Mouse (Mus musculus) splenic B cell, adult 2 months (primary cell): Measurements from ENCODE around the gene Abl2.
"Not testable (repeated sequence)": the region's sequence is repeated elsewhere in the genome, so short reads cannot be mapped to it uniquely, and the experiment has no call there.

ENCODE experiments used
- DNase-seq: peaks from one replicate; pipeline ENCODE4 v3.0.0-alpha.2; 2011; ENCODE audit warnings: low read depth, low spot score
- H3K27me3 ChIP-seq: 2 replicates; pipeline ENCODE4 v1.6.1; 2012; ENCODE audit warnings: mild to moderate bottlenecking, low read length, moderate library complexity, mixed read lengths; ENCODE audit not compliant: control insufficient read depth, poor library complexity, insufficient read depth, severe bottlenecking
- H3K36me3 ChIP-seq: 2 replicates; pipeline ENCODE4 v1.6.1; 2012; ENCODE audit warnings: mild to moderate bottlenecking, low read length, moderate library complexity, mixed read lengths; ENCODE audit not compliant: control insufficient read depth, poor library complexity, insufficient read depth, severe bottlenecking

Abl2 gene

GRCm38 (mm10) chr1:156660660-156661236 is 102.2 kb downstream of the Abl2 start:
- peak; percentile 34 for DNase-seq
- H3K36me3 ChIP-seq, H3K27me3 ChIP-seq: not testable (repeated sequence)

- Histone ChIP-seq H3K36me3 (peaks cover 8% of the 10 kb centered on the region), H3K27me3 (no peaks in the 10 kb centered on the region)
- DNase-seq, result no peak
Measured at GRCm38 (mm10) chr1:156665777-156666176, 107.2 kb downstream of the Abl2 start.

GRCm38 (mm10) chr1:156667141-156667926 is 108.7 kb downstream of the Abl2 start:
- Histone ChIP-seq H3K36me3 (peaks cover 12% of the 10 kb centered on the region), H3K27me3 (no peaks in the 10 kb centered on the region)
- no peak for DNase-seq

DNA sequence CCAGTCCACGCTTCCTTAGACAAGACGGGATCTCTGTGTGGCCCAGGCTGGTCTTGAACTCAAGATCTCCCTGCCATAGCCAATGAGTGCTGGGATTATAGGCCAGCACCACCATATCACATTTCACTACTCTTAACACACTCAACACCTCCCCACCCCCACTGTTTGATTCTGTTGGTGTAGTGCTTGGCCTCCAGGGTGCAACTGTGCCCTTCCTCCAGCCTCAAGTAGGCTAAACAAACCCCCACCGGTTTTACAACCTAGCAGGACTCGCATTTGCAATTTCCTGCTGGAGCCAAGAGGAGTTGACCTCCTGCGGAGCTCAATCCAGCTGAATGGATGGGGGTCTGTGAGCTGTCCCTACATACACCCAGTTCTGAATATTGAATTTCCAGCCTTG is 110.0 kb downstream of the Abl2 start:
- no peak for DNase-seq
- Histone ChIP-seq H3K36me3 (peaks cover 10% of the 10 kb centered on the region; the same call in 1 of the 2 replicates), H3K27me3 (no peaks in the 10 kb centered on the region)

- Histone ChIP-seq H3K27me3 (no peaks in the 10 kb centered on the region), H3K36me3 (peaks cover 10% of the 10 kb centered on the region; the same call in 1 of the 2 replicates)
- no peak for DNase-seq
Measured at GRCm38 (mm10) chr1:156669208-156669983, 110.8 kb downstream of the Abl2 start.

- H3K27me3 ChIP-seq, result no peaks in the 10 kb centered on the region
- DNase-seq, result no peak
- peaks cover 8% of the 10 kb centered on the region; the same call in 1 of the 2 replicates for H3K36me3 ChIP-seq
Measured at GRCm38 (mm10) chr1:156671921-156672320, 113.3 kb downstream of the Abl2 start.

DNA sequence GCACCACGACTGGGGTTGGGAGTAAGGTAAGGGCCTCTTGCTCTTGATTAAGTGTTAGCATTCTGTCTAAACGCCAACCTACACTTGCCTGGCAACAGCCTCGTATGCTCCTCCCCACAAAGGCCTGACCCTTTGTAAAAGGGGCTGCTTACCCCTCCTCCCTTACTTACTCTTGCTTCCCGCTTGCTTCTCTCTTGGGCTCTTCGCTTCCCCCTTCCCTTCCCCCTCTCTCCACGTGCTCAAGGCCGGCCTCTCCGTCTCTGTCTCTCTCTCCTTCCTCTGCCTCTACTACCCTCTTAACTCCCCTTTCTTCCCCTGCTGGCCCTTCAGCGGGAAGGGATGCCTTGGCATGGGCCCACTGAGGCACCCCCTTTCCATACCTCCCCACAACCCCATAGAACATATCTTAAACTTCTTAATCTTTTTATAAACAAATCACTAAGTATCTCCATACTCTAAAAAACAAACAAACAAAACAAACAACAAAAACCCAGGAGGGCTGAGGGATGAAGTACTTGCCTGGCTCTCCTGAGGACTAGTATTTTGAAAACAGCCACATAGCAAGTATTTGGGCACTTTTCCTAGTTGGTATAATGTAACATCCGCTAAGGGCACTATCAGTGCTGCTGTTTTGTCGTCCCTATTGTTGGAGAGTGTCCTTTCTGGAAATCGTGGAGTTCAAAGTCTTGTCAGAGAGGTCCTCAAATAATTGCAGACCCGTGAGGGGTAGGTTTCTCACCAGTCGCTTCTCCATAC is 114.3 kb downstream of the Abl2 start:
- H3K36me3 ChIP-seq, result peaks cover 7% of the 10 kb centered on the region; the same call in 1 of the 2 replicates
- peak; percentile 36 for DNase-seq
- no peaks in the 10 kb centered on the region for H3K27me3 ChIP-seq

GRCm38 (mm10) chr1:156673476-156674194 is 115.0 kb downstream of the Abl2 start:
- peaks cover 7% of the 10 kb centered on the region; the same call in 1 of the 2 replicates for H3K36me3 ChIP-seq
- peak; percentile 49 for DNase-seq
- no peaks in the 10 kb centered on the region for H3K27me3 ChIP-seq

- peak; percentile 88 for DNase-seq
Measured at GRCm38 (mm10) chr1:156674195-156675000, 115.8 kb downstream of the Abl2 start, which contains the start of gene Tor3a. Tor3a (minus strand) TSS chr1:156674356.

GRCm38 (mm10) chr1:156676171-156676570 is 117.6 kb downstream of the Abl2 start:
- H3K27me3 ChIP-seq, result no peaks in the 10 kb centered on the region
- DNase-seq, result peak; percentile 75

More at GRCm38 (mm10) chr1:156674195-156675000, 115.8 kb downstream of the Abl2 start, which contains the start of gene Tor3a:
- Histone ChIP-seq H3K36me3 (peaks cover 4% of the 10 kb centered on the region; the same call in 1 of the 2 replicates), H3K27me3 (no peaks in the 10 kb centered on the region)

GRCm38 (mm10) chr1:156676596-156676995 is 118.0 kb downstream of the Abl2 start:
- Histone ChIP-seq H3K27me3 (no peaks in the 10 kb centered on the region), H3K36me3 (peaks cover 5% of the 10 kb centered on the region; the same call in 1 of the 2 replicates)
- no peak for DNase-seq

More at GRCm38 (mm10) chr1:156676171-156676570, 117.6 kb downstream of the Abl2 start:
- peaks cover 7% of the 10 kb centered on the region; the same call in 1 of the 2 replicates for H3K36me3 ChIP-seq

DNA sequence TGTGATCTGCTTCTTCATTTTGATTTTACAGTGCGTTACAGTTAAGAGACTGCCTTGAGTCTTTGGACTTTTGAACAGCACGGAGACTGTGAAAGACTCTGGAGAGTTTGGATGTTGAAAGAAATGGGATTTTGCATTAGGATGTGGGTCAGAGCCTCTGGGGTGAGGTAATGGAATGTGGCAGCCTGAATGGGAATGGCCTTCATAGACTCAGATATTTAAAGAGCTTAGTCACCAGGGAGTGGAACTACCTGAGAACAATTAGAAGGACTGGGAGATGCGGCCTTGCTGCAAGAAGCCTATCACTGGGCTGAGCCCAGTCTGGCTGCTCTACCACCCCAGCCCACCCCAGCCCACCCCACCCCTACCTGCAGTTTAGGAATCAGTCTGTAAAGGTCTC is 118.6 kb downstream of the Abl2 start:
- DNase-seq, result no peak
- peaks cover 3% of the 10 kb centered on the region; the same call in 1 of the 2 replicates for H3K36me3 ChIP-seq
- no peaks in the 10 kb centered on the region for H3K27me3 ChIP-seq

DNA sequence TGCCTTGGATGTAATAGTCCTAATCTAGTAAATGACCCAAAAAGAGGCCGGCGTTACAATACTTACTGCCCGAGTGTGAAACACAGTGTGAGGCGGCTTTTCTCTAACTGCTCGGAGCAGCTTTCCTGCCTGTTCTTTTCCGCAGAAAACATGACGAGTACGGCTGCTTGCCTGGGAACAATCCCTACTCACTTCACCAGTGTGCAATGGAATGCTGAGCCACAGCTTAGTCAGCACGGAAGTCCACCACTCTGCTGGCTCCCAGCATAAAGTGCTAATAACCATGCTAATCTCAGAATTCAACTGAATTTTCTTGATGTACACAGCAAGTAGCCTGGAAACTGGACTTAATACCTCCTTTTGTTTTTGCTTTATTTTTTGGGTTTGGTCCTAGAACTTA is 121.0 kb downstream of the Abl2 start:
- H3K27me3 ChIP-seq, result no peaks in the 10 kb centered on the region
- peaks cover 4% of the 10 kb centered on the region; the same call in 1 of the 2 replicates for H3K36me3 ChIP-seq
- DNase-seq, result no peak
